Mouse (Mus musculus): ENCODE data around the gene Rilp. TPM values are rescaled to one million over a fixed set of nuclear protein-coding genes. Genes with fewer than 3 reads are reported as not detected.

Gene Rilp
- polyA plus RNA-seq (2015; fragmentation: Nextera tagmentation; extraction: Ambion mirVana): 1.9 and 2.0 TPM in 2 replicates

DNA sequence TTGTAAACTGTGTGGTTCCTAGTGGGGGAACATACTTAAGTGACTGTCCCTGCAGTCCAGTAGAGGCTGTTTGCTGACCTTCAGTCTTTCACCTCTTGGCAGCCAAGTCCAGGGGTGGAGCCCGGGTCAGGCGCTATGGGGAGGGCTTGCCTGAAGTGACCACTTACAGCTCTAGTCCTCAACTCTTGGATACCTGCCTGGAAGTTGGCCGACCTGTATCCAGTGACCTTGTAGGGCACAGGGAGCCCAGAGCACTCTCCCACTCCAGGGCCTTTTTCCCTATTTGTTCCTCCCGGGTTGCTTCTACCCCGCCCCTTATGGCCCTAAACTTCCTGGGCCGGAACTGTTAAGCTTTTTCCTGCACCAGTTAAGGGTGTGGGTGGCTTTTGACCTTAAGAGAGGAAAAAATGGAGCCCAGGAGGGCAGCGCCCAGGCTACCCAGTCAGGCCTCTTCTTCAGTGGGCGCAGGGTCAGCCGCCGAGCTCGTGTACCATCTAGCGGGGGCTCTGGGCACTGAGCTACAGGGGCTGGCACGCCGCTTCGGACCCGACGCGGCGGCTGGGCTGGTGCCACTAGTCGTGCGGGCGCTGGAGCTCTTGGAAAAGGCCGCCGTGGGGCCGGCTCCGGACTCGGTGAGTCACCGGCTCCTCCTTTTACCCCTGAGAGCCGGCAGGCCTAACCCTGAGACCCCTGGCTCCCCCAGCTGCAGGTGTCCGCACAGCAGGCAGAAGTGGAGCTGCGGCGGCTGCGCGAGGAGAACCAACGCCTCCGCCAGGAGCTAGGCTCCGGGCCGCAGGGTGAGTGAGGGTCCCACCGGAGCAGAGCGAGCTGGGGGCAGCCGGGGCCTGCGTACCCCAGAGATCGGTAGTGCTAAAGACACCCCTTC, at the start of gene Rilp:
Gene Rilp (plus strand): TSS at position 354 of the 886 bp plus-strand sequence.
- peak within 1 kb of the TSS; percentile 93 for H3K4me2 ChIP-seq
- H3K4me3 ChIP-seq: peak within 1 kb of the TSS; percentile 54
- peak within 1 kb of the TSS; percentile 62 for H3K9ac ChIP-seq
- 2% methylated on average over 43 of the region's 43 CpGs for WGBS
- peak; percentile 81 for ATAC-seq (replicated peaks)
- H3K27ac ChIP-seq: peak within 1 kb of the TSS; percentile 76
- H3K27me3 ChIP-seq (replicated peaks): no peaks in the 10 kb centered on the region
- no peaks in the 10 kb centered on the region for H3K9me3 ChIP-seq
- H3K4me1 ChIP-seq: peaks cover 13% of the 10 kb centered on the region
- peaks cover 37% of the 10 kb centered on the region for H3K36me3 ChIP-seq (replicated peaks)

DNA sequence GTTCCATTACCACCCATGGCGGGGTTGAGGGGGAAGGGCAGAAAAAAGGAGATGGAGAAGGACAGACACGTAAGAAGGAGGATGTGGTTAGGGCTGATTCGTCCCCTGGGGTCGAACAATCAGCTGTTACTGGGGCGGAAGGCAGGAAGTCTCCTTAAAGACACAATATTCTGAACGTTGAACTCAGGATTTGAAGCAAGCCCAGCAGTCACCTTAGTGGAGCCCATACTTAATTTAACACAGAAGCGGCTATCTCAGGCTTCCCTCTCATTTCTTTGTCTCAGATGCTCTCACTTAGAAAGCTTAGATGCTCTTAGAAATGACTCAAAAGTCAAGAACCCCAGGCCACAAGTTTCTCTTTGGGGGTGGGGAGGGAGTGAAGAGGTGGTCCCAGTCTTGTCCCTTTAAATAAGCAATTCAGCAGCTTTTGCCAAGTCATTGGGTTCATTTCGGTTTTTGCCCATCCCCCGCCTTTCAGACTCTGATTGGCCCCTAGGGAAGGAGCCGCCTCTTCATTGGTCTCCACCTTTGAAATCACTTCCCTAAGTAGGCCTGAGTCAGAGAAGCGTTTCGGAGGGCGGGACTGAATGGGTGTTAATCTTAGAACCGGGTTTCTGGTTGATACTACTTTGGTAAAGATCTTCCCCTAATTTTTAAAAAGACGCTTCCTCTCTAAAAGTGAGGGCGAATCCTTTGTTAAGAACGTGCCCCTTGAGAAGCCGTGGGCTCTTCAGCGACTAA, 49.6 kb upstream of the Rilp start:
- H3K27me3 ChIP-seq (replicated peaks): 0 out of 2 replicates have a peak, but pooled peaks cover 6% of the 10 kb centered on the region
- no peaks in the 10 kb centered on the region for H3K9me3 ChIP-seq
- peaks cover 4% of the 10 kb centered on the region for H3K36me3 ChIP-seq (replicated peaks)
- peak overlapping the region; percentile 73 for H3K4me2 ChIP-seq
- ATAC-seq (replicated peaks): no peak
- peak overlapping the region; percentile 78 for H3K4me3 ChIP-seq
- 1% methylated on average over 19 of the region's 19 CpGs for WGBS
- peaks cover 30% of the 10 kb centered on the region for H3K4me1 ChIP-seq
- peak overlapping the region; percentile 83 for H3K27ac ChIP-seq
- H3K9ac ChIP-seq: peak overlapping the region; percentile 32

DNA sequence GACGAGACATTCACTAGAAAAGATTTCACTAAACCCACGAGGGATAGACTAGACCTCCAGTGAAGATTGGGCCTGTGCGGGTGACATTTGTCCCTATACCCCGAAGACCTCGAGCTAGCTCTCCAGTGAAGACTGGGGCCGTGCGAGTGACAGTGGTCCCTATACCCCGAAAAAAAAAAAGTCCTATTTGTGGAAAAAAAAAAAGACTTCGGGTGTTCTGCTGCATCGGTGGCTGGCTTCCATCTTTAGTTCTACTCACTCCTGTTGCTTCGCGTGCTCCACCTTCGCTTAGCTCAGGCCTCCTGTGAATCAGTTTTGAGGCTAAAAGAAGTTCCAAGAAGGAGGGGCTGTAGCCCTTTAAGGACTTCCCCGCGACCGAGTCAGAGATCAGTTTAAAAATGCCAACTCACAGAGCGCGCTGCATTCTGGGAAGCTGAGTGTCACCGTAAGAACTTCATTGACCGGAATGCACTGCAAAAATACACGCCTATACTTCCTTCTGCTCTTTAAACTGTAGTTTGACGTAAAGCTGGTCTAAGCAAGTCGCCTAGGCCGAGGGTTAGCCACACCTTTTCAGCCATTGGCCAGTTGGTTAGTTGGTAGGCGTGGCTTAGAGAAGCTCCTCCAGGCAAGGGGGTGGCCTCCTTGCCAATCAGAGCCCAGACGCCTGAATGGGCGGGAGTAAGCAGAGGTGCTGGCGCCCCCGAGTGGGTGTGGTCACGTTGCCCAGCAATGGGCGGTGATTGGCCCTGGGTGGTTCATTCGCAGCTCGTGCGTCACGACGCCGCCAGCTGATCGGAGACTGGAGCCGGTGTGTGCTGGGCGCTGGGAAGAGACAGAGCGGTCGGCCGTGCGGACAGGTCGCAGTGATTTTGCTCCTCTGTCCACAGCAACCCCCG, 48.8 kb upstream of the Rilp start, which contains the start of gene Tlcd2:
Gene Tlcd2 (plus strand): TSS at position 872 of the 899 bp plus-strand sequence.
- H3K27ac ChIP-seq: peak within 1 kb of the TSS; percentile 83
- H3K36me3 ChIP-seq (replicated peaks): peaks cover 12% of the 10 kb centered on the region
- peak within 1 kb of the TSS; percentile 78 for H3K4me3 ChIP-seq
- no peaks in the 10 kb centered on the region for H3K9me3 ChIP-seq
- ATAC-seq (replicated peaks): peak; percentile 97
- WGBS: under 1% methylated on average over 46 of the region's 46 CpGs
- H3K4me1 ChIP-seq: peaks cover 30% of the 10 kb centered on the region
- H3K4me2 ChIP-seq: peak within 1 kb of the TSS; percentile 95
- H3K27me3 ChIP-seq (replicated peaks): 0 out of 2 replicates have a peak, but pooled peaks cover 6% of the 10 kb centered on the region
- H3K9ac ChIP-seq: peak within 1 kb of the TSS; percentile 64

DNA sequence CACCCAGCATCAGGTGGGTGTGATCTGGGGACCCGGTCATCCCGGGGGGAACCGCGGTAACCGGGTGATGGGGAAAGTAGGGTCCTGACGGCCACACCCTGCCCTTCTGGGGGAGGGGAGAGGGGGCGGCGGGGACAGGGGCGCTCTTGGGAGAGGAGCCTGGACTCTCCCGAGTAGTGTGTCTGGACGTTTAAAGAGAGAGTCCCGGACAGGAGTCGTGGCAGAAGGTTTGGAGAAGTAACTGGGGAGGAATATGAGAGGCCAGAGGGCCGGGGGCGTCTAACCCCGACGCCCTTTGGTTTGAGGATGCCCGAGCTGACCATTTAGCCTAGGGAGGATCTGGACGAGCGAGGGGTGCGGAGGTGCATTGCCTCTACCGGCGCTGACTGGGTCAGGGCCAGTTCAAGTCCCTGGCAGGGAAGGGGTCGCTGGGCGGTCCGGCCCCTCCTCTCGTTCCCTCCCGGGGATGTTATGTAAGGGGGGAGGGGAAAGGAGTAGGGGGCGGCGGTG, 48.1 kb upstream of the Rilp start:
- peak overlapping the region; percentile 95 for H3K4me2 ChIP-seq
- H3K27me3 ChIP-seq (replicated peaks): 0 out of 2 replicates have a peak, but pooled peaks cover 6% of the 10 kb centered on the region
- H3K4me1 ChIP-seq: peaks cover 30% of the 10 kb centered on the region
- peak overlapping the region; percentile 64 for H3K9ac ChIP-seq
- H3K27ac ChIP-seq: peak overlapping the region; percentile 72
- H3K9me3 ChIP-seq: no peaks in the 10 kb centered on the region
- WGBS: under 1% methylated on average over 30 of the region's 30 CpGs
- H3K4me3 ChIP-seq: peak overlapping the region; percentile 78
- peak; percentile 9; the same call in 1 of the 2 replicates for ATAC-seq (replicated peaks)
- H3K36me3 ChIP-seq (replicated peaks): peaks cover 12% of the 10 kb centered on the region

DNA sequence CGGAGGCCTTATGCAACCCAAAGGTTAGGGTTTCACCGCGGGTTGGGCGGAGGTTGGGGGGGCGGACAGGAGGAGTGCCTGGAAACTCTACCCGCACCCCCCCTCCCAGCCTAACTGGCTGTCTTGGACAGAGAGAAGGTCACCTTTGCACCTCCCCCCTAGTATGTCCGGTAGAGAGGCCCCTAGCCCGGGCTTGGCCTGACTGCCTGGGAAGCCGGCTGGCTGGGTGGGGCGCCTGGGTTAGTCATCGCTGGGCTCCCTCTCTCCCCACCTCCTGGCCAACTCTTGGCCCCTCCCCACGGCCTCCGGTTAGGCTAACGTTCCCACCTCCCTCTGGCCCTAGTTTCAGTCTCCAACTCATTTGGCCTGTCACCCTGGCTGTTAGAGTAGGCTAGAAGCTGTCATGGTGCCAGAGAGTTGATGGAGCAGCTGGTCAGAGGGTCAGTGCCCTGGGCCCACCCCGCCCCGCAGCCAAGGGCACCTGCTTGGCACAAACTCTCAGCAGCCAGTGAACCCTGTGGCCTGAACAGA, 47.6 kb upstream of the Rilp start:
- Histone ChIP-seq H3K27me3 (replicated peaks) (0 out of 2 replicates have a peak, but pooled peaks cover 6% of the 10 kb centered on the region), H3K36me3 (replicated peaks) (peaks cover 12% of the 10 kb centered on the region), H3K9ac (peak overlapping the region; percentile 64), H3K4me2 (peak overlapping the region; percentile 95), H3K4me3 (peak overlapping the region; percentile 78), H3K27ac (no peak overlapping the region), H3K9me3 (no peaks in the 10 kb centered on the region), H3K4me1 (peaks cover 30% of the 10 kb centered on the region)
- WGBS: 6% methylated on average over 15 of the region's 16 CpGs
- ATAC-seq (replicated peaks): no peak

DNA sequence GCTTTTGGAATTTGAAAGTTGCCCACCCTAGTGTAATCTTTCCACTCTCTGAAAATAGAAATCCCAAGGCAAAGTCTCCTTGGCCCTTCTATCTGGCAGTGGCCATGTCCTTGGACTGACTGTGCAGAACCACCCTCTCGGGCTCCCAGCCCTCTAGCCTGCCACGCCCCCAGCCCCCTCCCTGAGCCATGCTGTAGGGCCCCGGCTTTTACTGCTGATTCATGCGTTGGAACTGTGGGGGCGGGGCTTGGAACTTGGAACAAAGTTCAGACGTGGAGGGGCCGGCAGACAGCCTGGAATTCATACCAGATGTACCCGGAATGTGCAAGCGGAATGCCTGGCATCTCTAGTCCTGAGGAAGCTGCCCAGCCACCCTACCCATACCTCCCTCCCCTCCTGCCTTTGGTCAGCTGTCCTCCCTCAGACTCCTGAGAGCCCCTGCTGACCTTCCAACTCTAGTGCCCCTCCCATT, 47.0 kb upstream of the Rilp start:
- peak overlapping the region; percentile 95 for H3K4me2 ChIP-seq
- H3K27ac ChIP-seq: no peak overlapping the region
- H3K9ac ChIP-seq: no peak overlapping the region; the same call in 1 of the 2 replicates
- WGBS: 7% methylated on average over 9 of the region's 9 CpGs
- no peaks in the 10 kb centered on the region for H3K9me3 ChIP-seq
- H3K4me1 ChIP-seq: peaks cover 34% of the 10 kb centered on the region
- peaks cover 9% of the 10 kb centered on the region; the same call in 1 of the 2 replicates for H3K27me3 ChIP-seq (replicated peaks)
- H3K36me3 ChIP-seq (replicated peaks): peaks cover 12% of the 10 kb centered on the region
- ATAC-seq (replicated peaks): no peak
- H3K4me3 ChIP-seq: peak overlapping the region; percentile 78

DNA sequence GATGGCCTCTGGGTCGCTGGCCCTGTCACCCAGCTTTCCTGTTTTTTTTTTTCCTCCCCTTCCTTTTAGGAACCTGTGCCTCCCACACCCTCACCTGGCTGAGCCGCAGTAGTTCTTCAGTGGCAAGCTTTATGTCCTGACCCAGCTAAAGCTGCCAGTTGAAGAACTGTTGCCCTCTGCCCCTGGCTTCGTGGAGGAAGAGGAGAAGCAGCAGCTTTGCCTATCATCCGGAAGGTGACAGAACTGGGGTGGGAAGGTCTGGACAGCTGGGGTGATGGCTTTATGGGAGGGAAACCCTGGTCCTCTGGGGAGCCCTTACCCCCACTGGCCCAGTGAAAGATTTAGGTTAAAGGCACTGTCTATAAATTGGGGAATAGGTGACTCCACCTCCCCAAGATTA, 46.3 kb upstream of the Rilp start:
- no peak overlapping the region for H3K9ac ChIP-seq
- H3K4me2 ChIP-seq: no peak overlapping the region
- peaks cover 12% of the 10 kb centered on the region for H3K36me3 ChIP-seq (replicated peaks)
- WGBS: 76% methylated on average over 4 of the region's 4 CpGs
- H3K4me3 ChIP-seq: no peak overlapping the region
- no peak for ATAC-seq (replicated peaks)
- no peaks in the 10 kb centered on the region for H3K9me3 ChIP-seq
- H3K4me1 ChIP-seq: peaks cover 38% of the 10 kb centered on the region
- H3K27ac ChIP-seq: no peak overlapping the region
- H3K27me3 ChIP-seq (replicated peaks): peaks cover 9% of the 10 kb centered on the region; the same call in 1 of the 2 replicates

DNA sequence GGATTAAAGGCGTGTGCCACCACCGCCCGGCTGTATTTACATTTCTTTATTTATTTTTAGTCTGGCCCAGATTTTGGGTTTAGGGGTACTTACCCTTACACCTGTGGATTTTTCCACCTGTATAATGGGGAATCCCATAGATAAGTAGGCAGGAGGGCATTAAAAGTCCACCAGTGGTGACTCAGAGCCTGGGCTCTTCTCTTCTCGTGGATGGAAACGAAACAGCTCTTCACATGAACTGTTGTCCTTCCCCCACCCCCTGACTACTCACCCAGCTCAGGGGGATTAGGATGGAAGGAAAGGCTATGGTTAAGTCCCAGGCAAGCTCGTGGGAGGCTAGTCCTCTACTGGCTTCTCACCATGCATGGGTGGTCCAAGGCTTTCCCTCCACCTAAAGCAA, 45.5 kb upstream of the Rilp start:
- peaks cover 38% of the 10 kb centered on the region for H3K4me1 ChIP-seq
- no peak overlapping the region for H3K9ac ChIP-seq
- peaks cover 12% of the 10 kb centered on the region for H3K36me3 ChIP-seq (replicated peaks)
- H3K27ac ChIP-seq: no peak overlapping the region
- WGBS: 84% methylated on average over 6 of the region's 6 CpGs
- H3K4me2 ChIP-seq: no peak overlapping the region
- ATAC-seq (replicated peaks): no peak
- no peak overlapping the region for H3K4me3 ChIP-seq
- H3K27me3 ChIP-seq (replicated peaks): peaks cover 9% of the 10 kb centered on the region; the same call in 1 of the 2 replicates
- H3K9me3 ChIP-seq: no peaks in the 10 kb centered on the region

DNA sequence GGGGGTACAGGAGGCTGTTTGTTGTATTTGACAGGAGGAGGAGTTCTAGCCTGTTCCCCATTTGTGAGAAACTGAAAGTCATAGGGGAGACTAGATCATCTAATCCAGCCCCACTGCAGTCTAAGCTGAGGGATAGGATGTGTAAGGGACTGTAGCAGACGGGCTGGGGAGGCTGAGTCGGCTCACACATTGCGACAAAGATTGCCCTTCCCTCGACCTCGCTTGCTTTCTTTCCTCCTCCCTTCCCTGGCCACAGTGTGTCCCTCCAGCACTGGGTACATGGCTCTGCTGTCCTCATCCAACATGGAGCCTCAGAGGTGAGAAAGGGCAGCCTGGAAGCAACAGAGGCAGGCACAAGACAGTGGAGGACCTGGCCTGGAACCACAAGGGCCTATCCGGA, 44.8 kb upstream of the Rilp start:
- Histone ChIP-seq H3K27me3 (replicated peaks) (peaks cover 9% of the 10 kb centered on the region; the same call in 1 of the 2 replicates), H3K36me3 (replicated peaks) (peaks cover 12% of the 10 kb centered on the region), H3K4me2 (no peak overlapping the region), H3K4me3 (no peak overlapping the region), H3K9ac (no peak overlapping the region), H3K9me3 (no peaks in the 10 kb centered on the region), H3K4me1 (peaks cover 32% of the 10 kb centered on the region), H3K27ac (no peak overlapping the region)
- 82% methylated on average over 6 of the region's 6 CpGs for whole genome bisulfite sequencing
- no peak for ATAC-seq (replicated peaks)

DNA sequence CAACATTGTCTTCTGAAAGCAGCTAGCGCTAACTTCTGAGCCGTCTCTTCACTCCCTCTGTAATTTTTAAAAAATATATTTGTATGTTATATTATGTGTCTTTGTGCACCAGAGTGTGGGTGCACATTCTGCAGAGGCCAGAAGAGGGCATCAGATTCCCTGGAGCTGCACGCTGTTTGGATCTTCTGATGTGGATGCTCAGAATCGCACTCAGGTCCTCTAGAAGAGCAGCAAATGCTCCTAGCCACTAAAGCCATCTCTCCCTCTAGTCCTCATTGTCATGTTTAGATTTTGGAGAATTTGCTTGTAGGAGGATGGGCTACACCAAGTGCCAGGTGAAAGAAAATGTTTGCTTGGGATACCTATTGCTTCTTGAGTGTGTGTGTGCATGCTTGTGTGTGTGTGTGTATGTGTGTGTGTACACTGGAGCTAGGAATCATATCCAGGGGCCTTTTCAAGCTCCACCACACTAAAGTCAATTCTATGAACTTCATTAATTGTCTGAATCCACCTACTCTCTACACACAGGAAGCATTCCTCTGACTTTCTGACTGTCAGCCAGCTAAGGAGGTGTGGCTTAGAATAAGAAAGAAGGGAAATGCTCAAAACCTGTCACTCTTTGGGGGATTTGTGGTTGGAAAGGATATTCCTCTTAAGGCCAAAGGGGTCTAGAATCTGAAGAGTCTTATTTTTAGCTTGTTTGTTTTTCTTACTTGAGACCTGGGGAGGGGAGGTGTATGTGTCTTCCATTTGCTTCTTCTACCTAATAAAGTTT, 43.0 kb upstream of the Rilp start:
- no peak overlapping the region for H3K27ac ChIP-seq
- no peak for ATAC-seq (replicated peaks)
- H3K27me3 ChIP-seq (replicated peaks): peaks cover 9% of the 10 kb centered on the region; the same call in 1 of the 2 replicates
- H3K4me2 ChIP-seq: peak overlapping the region; percentile 48; the same call in 1 of the 2 replicates
- H3K9ac ChIP-seq: no peak overlapping the region
- no peaks in the 10 kb centered on the region for H3K9me3 ChIP-seq
- H3K4me3 ChIP-seq: no peak overlapping the region
- peaks cover 12% of the 10 kb centered on the region for H3K36me3 ChIP-seq (replicated peaks)
- peaks cover 21% of the 10 kb centered on the region for H3K4me1 ChIP-seq
- WGBS: 96% methylated on average over 4 of the region's 4 CpGs
